Mouse (Mus musculus): ENCODE measurements around the gene 1700010I14Rik. TPM values are rescaled to one million over a fixed set of nuclear protein-coding genes. Genes with fewer than 3 reads are reported as not detected.
A peak's percentile ranks its signal among the peaks of the same experiment; 100 is the strongest.

1700010I14Rik gene
- under 1 TPM; 0.47 to 0.49 TPM for total RNA-seq (2021)
- long read RNA-seq, experiment 1, partial matches to known transcripts: 0 of 1 reads
- long read RNA-seq, experiment 1, other reads (novel, unspliced or antisense): 1 of 1 reads
- long read RNA-seq, experiment 2: 0 reads

DNA sequence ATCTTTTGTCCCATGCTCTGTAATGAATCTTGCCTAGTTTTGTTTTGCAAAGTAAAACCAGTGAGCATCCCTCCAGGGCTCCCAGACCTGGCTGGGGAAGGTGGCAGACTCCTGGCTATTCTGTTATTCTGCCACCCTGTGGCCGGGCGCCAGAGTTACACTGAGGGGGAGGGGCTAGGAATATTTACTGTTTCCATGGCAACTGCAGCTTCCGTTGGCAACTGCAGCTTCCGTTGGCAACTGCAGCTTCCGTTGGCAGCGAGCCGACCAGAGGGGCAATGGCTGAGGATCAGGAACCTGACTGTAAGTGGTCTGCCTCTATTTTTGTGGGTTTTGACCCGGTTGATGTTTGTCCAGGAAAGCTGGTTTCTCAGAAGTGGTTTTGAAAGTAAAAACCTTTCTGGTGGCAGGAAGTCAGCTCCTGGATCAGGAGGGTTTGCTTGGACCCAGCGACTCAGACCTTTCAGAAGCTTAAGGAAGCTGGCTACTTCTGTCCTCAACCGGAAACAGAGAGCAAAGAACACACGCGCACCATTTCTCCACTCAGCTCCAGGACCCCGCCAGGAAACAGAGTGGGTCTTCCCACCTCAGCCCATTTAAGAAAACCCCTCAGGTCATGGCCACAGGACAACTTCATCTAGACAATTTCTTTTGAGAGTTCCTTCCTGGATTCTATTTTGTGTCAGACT, at the start of gene 1700010I14Rik:
Gene 1700010I14Rik, plus strand, starts transcription at position 215 of the 689 bp plus-strand sequence.
- peak; percentile 47 to 79 for DNase-seq (ENCODE audit: low spot score in 2 of 2)

DNA sequence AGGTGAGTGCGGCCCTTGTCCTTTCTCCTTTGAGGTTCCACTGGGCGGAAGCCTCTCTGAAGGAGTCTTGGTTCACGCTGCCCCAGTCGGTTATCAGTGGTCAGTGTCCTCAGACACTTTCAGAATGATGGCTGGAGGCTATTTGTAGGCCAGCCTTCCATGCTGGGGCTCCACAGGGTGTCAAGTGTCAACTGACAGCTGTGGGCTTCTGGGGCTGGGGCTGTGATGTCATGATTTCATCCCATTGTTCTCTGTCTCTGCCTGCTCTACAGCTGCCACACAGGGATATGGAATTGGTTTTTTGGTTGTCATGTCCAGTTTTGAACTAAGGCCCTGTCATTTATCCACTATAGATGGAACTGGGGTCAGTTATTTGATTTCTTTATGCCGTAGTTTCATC, 36.5 kb upstream of the 1700010I14Rik start:
- DNase-seq (ENCODE audit: low spot score in 2 of 2): no peak

DNA sequence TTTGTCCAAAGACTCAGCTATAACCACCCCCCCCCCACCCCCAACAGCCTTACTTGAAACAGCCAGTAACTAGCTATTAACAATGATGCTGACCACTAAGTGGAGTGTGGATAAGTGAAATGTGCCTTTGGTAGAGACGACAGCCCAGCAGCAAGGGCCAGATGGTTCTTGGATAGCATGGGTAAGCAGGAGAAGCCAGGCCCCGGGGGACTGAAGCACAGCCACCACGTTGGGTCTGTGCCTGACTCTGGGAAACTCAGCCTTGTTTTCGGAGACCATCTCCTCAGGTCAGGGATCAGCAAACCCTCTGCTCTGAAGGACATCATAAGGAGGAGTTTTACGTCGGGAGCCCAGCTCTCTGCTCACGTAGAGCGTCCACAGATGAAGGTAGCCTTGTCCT, 35.2 kb upstream of the 1700010I14Rik start:
- DNase-seq (ENCODE audit: low spot score in 2 of 2): no peak

DNA sequence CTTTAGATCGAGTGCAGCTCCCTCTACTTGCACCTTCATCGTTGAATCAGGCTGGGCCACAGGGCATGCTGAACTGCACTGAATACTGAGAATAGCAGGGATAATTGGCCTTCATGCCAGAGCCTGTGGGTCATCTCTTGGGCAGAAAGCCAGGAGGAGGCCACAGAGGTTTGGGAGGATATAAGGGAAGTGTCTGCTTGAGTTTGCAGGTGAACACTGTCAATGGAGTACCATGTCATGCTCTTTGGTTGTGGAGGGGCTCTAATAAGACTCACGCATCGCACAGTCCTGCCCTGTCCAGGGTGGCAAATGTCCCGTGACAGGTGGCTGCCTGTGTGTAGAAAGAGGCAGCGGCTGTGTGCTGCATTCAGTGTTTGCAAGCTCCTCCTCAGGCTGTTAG, 30.0 kb upstream of the 1700010I14Rik start:
- no peak for DNase-seq (ENCODE audit: low spot score in 2 of 2)

DNA sequence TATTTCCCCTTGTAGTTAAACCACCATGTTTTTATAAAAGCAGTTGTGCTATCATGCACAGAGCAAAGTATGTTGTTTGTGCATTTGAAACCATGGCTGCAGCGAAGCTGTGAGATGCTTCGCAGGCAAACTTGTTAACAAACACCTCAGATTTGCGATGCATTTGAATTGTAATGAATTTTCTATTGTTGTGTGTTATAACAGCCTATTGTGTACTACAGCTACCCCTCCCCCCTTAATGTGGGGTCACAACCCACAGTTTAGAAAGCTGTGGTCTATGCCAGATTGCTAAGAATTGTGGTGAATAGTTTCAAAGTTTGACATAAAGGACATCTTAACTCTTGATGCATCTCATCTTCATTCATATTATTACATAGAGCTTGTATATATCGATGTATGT, 27.7 kb upstream of the 1700010I14Rik start:
- no peak for DNase-seq (ENCODE audit: low spot score in 2 of 2)

DNA sequence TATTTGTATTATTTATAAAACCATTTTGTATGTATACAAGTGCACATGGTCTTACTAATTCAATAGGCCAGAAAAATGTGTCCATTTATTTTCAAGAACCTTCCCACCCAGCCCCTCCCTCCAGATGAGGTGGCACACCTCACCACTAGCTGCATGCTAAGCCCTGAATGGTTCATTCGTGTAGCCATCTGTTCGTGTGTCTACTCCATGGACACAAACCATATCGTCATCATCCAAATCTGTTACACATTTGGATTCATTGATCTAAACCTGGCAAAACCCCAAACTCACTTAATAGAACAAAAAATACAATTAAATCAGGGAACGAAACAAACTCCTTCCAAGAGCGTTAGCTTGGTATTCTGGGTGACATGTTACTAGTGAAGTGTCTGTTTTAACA, 27.0 kb upstream of the 1700010I14Rik start:
- no peak for DNase-seq (ENCODE audit: low spot score in 2 of 2)

DNA sequence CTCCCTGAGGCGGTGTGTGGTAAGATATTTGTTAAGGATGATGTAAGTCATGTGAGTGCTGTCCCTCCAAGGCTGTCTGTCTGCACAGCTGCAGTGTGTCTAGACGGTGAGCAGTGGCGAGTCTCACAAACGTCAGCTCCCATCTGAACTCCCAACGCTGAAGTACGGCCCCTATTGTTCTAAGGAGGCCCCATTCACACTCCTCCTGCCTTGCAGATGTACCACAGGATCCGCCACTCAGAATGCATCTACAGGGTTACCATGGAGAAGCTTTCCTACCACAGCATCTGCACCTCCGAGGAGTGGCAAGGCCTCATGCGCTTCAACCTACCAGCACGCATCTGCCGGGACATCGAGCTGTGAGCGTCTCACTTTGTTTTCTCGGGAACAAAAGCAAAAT, 26.5 kb upstream of the 1700010I14Rik start:
- DNase-seq (ENCODE audit: low spot score in 2 of 2): no peak

DNA sequence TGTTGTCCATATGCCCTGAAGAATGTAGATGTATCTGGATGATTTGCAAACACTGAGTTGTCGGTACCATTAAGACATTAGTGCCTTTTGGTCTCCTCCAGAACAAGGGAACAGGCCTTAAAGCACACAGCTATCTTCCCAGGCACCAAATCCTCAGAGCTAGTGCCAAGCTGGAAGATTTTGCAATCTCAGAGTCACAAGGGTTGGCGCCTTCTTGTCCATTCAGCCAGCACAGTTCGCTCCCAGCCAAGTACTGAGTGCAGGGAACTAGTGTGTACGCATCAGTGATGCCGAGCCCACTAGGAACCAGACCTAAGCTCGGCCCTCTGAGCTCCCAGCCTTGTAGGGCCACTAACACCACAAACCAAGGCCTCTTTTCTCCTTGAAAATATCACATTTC, 23.0 kb upstream of the 1700010I14Rik start:
- no peak for DNase-seq (ENCODE audit: low spot score in 2 of 2)

DNA sequence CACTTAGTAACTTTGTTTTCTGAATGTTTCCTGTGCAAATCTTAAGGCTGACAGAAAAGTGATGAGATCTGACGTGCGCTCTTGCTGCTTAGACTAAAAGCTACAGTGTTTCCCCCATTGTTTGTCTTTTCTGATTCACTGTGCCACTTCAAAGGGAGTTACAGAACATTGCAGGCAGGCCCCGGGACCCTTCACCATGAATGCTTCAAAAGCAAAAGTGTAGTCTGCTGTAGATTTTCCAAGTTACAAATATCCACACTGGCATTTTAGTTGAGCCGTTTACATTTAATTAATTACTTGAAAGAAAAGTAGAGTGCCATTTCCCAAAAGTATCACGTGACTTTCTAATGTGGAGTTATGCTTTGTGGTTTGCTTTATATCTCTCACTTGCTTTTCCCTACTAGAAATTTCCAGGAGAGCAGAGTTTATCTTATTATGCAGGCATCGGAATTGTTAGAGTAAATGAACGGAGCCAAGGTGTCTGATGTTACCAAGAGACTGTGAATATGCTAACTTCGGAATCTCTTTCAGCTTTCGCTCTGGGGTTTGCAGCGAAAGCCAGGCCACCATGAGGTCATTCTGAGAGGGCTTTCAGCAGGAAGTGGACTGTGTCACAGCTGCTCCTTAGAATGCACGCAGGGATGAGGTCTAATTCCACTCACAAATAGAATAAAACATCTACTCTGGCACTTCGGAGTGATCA, 15.8 kb upstream of the 1700010I14Rik start:
- no peak for DNase-seq (ENCODE audit: low spot score in 2 of 2)

DNA sequence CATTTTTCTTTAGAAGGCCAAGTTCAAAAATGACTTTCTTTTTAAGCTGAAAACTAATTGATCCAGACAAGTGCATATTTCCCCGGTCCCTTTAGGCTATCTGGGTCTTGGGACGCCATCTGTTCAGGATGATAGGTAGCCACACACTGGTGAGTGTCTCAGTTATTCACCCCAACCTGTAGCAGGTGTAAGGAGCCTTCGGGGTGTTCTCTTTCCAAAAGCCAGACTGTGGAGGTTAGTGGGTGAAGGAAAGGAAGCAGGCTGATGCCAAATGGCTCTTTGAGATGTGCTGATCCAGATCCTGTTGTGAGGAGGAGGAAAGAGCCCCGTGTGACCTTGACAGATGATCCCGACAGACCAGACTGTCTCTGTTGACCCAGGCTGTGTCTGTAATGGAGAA, 14.8 kb upstream of the 1700010I14Rik start:
- DNase-seq (ENCODE audit: low spot score in 2 of 2): no peak

DNA sequence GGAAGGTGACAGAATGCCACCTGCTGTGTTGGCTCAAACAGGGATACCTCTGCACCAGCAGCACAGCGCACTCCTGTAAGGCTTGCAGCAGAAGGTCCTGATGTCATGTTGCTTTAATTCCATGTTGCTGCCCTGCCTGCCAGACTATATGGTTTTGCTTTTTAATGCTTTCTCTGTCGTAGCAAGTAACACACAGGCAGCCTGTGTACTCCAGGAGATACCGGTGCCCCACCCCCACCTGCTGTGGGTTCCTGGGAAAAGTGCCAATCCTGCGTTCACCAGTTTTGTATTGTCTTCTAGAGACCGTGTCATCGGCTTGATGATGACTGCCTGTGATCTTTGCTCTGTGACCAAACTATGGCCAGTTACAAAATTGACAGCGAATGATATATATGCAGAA, 13.7 kb upstream of the 1700010I14Rik start:
- DNase-seq (ENCODE audit: low spot score in 2 of 2): no peak

DNA sequence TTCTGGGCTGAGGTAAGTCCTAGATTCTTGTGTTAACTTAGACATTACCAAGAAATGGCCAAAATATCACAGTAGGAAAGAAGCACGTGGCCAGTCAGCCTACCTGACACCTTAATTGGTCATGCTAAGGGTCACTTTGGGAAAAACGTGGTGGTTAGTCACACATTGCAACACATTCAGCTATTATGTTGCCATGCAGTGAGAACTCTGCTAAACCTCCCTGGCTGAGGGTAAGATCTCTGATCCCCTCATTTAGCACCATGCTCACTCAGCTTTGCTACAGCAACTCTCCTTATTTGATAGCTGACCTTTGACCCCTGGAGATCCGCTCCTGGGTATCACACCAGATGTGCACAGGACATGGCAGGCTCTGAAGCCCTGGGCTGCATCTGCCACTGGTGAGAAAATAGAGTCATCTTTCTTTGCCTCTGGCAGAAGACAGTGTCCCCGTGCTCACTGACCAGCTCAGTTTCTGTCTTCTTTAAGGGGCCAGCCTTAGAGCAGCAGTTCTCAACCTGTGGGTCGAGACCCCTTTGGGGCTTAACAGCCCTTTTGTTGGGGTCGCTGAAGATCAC, 13.2 kb upstream of the 1700010I14Rik start:
- no peak for DNase-seq (ENCODE audit: low spot score in 2 of 2)

DNA sequence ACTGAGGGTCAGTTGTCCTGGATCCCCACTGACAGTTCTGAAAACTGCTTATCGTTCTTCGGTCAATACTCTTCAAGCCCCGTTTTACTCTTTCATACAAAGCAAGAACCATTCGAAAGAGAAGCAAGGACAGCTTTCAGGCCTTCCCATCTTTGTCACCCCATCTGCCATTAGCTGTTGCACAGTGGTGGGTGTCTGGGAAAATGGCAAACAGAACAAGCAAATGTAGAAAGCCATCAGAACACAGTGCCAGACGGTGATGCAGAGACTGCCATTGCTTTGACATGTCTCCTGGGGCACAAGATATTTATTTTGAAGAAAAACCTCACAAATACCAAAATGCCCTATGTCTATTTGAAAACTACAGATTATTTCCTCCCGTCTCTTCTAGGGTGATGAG, 11.4 kb upstream of the 1700010I14Rik start:
- DNase-seq (ENCODE audit: low spot score in 2 of 2): no peak

DNA sequence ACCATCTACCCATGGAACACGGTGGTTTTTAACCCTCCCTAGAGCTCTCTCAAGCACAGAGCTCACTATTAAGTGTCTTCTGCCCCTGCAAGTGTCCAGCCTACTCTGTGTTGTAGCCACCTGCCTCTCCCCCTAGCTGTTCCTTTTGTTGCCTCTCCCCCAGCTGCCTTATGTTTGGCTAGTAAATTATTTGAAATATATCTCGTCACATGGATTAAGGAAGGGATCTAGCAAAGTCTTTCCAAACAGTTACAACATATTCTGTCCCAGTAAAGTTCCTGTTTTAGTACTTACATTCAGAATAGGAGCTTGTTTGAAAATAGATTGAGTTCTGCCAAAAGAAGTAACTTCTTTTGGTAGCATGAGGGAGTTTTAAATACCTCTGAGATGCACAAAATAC, 10.9 kb upstream of the 1700010I14Rik start:
- DNase-seq (ENCODE audit: low spot score in 2 of 2): no peak

DNA sequence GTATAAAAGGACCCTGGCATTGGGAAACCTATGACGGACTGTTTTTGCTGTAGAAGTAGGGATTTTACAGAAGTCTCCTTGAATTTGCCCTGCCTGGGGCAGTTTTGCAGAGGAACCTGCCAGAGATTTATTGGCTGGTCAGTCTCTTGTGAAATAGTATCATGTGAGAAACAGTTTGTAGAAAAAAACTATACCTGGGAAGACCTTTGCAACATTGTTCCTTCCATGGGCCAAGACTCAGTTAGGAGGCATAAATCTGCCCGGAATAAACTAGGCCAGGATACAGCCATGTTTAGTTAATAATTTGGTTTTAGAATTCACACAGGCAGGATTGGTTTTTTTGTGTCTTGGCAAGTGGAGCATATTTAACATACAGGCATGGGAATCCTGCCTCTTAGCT, 4.6 kb upstream of the 1700010I14Rik start:
- DNase-seq (ENCODE audit: low spot score in 2 of 2): no peak

DNA sequence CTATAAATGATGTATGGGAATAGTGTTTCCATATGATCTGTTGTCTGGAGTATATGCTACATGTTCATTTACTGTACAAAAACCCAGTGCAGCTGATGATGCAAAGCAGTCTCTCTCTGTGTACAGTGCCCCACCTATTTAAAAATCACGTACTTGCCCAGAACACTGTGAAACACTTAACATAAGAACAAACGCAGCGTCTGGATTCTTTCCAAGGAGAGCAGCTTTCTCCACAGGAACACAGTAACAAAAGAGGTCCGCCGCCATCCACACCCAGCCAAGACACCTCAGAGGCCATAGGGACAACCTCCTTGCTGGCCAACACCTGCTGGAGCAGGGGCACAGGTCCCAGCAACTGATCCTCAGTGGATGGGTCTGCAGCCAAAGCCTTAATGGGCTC, 2.4 kb upstream of the 1700010I14Rik start:
- no peak for DNase-seq (ENCODE audit: low spot score in 2 of 2)

DNA sequence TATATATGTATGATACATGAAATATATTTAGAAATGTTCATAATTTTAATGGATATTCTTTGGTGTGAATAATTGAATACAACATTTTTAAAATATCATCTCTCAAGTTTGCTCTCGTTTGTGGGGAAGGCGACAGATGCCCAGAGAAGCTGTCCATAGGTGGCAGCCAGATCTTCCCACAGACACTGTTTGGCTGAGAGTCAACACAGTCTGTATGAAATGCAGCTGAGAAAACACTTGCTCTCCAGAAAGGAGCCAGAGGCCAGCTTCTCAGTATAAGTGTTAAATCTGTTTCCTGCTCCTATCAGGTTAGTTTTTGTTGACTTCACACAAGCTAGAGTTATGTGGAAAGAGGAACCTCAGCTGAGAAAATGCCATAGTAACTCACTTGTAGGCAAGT, 1.6 kb upstream of the 1700010I14Rik start:
- DNase-seq (ENCODE audit: low spot score in 2 of 2): no peak

DNA sequence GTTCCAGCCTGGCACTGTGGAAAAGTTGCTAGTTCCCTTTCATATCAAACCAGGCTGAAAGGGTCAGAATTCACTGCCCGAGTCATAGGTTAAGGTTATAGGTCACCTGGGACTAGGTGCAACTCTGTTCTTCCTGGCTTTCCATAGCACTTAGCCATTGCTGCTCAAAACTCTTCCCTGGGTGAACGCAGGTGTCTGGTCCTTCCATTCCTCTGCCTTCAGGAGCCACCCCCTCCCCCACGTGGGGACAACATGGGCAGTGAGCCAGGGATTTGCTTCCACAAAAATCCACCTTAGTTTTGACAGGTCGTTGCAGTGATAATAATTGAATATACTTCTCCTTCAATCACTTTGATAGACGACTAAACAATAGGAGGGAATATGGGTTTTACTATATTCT, 764 bp upstream of the 1700010I14Rik start:
- DNase-seq (ENCODE audit: low spot score in 2 of 2): no peak

DNA sequence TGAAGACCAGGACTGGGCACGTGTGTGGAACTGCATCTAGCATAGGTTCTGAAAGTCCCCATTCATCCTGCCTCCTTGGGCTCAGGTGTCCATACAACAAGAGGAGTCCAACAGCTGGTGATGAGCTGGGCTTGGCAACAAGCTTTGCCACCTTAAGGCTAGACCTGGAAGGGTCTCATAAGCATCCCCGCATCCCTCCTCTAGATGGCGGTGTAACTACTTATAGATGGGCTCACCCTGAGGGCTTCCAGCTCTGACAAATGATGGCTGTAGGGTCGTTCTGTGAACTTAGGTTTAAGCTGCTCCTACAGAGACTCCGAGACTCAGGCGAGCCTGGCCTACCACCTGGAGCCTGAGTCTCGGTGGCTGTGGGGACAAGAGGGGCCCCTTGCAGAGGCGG, 3.0 kb downstream of the 1700010I14Rik start:
- no peak for DNase-seq (ENCODE audit: low spot score in 2 of 2)

DNA sequence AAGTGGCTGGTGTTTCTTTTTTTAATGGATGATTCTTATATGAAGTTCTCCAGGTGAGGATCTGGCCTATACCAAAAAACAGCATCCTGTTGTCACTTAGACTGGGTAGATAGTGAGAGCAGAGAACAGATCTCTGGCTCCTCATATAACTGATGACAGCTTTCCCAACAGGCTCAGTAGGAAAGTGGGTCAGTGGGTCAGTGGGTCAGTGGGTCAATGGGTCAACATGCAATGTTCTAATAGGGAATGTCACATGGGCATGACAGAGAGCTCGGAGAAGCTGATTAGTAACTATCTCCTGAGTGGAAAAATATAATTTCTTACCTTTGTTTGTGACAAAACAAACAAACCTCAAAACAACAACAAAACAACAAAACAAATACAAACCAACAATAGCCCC, 7.2 kb downstream of the 1700010I14Rik start:
- DNase-seq (ENCODE audit: low spot score in 2 of 2): no peak

DNA sequence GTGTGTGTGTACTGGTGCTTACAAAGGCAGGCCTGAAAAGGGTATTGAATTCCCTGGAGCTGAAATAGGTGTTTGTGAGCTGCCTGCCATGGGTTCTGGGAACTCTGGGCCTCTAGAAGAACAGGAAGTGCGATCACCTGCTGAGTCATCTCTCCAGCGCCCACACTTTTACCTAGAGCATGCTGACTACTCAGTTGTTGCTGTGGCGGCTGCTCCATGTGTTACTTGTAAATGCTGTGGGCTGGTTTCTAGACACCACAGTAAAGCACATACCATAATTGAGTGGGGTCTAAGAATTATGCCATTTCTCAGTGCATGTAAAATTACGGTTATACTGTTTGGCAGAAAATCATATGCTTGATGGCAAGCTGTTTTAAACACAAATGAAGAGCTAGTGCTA, 14.3 kb downstream of the 1700010I14Rik start:
- DNase-seq (ENCODE audit: low spot score in 2 of 2): no peak

DNA sequence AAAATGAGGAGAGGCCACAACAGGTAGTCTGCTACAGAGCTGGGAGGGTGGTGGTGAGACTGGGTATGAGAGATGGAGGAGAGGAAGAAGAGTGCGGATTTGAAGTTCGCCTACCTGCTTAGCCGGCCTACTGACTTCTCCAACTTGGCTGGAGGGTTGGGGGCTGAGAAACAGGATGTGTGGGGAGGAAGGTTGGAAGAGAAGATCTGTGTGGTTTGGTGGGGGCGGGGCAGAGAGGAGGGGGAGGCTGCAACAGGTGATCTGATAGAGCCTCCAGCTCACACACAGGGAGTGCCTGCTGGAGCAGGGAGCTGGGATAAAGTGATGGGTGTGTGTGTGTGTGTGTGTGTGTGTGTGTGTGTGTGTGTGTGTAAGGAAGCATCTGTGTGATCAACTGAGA, 16.4 kb downstream of the 1700010I14Rik start:
- no peak for DNase-seq (ENCODE audit: low spot score in 2 of 2)
